Mouse (Mus musculus): ENCODE measurements around the gene Rps8.

Rps8 gene

DNA sequence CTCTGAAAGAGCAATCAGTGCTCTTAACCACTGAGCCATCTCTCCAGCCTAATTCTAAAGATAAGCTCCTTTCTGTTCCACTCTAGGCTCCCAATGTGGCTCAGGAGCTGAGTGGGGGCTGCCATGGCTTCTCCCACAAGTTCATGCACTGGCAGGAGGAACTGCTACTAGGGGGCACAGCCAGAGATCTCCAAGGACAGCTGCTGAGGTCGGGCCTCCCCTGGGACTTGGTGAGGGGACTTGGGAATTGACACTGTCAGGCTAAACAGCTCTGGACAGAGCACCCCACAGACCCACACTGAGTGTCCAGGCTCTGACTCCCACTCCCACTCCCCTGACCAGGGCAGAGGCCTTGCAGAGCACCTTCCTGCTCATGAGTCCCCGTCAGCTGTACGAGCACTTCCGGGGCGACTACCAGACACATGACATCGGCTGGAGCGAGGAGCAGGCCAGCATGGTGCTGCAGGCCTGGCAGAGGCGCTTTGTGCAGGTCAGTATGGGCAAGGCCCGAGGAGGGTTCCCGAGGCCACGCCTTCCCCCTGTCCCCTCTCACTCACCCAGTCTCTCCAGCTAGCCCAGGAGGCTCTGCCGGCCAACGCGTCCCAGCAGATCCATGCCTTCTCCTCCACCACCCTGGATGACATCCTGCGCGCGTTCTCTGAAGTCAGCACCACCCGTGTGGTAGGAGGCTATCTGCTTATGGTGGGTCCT is 48.1 kb downstream of the Rps8 start:
- ChIA-PET CTCF (interaction anchor here (0.6 to 5.6 kb wide), 12 partner anchors 12 to 342 kb away, joined by 3 to 31 read pairs (median 3); partner anchors contain the start of genes Btbd19 (in 1 of the 4) and Ptch2 (in 1 of the 4)), POLR2A (interaction anchor here in 3 of 4 experiments (0.6 to 69.1 kb wide), 18 partner anchors 8 to 548 kb away, joined by 3 to 3713 read pairs (median 4); partner anchors contain the start of genes Btbd19 (in 3 of the 3), Plk3 (in 2 of the 3), Hectd3 (in 1 of the 3) and Kif2c (in 1 of the 3))

DNA sequence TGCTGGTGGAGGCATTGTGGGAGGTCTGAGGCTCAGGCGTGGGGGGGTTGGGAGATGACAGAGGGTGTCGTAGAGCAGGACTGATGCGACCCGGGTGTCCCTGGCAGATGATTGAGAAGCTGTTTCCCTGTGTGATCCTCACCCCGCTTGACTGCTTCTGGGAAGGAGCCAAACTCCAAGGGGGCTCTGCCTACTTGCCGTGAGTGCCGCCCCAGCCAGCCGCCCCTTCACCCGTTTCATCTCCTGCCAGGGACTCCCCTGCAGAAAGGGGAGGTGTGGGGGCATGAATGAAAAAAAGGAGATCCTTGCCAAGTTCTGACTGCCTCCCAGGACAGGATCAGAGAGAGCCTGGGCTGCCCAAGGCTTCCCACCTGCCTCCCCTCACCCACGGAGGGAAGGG is 50.9 kb downstream of the Rps8 start:
- CTCF ChIA-PET, result interaction anchor here (0.5 to 5.6 kb wide), 17 partner anchors 8 to 881 kb away, joined by 3 to 31 read pairs (median 5); partner anchors contain the start of genes Plk3 (in 1 of the 4) and Ptch2 (in 1 of the 4)
- POLR2A ChIA-PET, result interaction anchor here (0.5 to 69.1 kb wide), 24 partner anchors 9 to 397 kb away, joined by 3 to 3713 read pairs (median 4); partner anchors contain the start of genes Ptch2 (in 3 of the 4), Btbd19 (in 2 of the 4), Plk3 (in 2 of the 4) and Tctex1d4 (in 2 of the 4)

DNA sequence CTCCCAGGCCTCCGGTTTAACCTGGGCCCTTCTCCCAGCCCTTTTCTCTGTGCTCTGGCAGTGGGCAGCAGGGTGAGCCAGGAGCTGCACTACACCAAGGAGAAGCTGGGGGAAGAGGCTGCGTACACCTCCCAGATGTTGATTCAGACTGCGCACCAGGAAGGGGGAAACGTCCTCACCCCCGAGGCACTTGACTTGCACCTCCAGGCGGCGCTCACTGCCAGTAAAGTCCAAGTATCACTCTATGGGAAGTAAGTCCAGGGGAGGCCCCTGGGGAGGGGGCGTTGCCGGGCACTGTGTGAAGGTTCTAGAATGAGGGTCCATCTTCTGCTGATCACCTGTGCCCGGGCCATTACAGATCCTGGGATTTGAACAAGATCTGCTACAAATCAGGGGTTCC is 51.4 kb downstream of the Rps8 start:
- CTCF ChIA-PET, result interaction anchor here (0.9 to 5.6 kb wide), 17 partner anchors 8 to 118 kb away, joined by 3 to 31 read pairs (median 5); partner anchors contain the start of genes Btbd19 (in 1 of the 4) and Plk3 (in 1 of the 4)

More for the DNA sequence above, 51.4 kb downstream of the Rps8 start:
- POLR2A ChIA-PET, result interaction anchor here (0.5 to 69.1 kb wide), 23 partner anchors 9 to 397 kb away, joined by 3 to 3713 read pairs (median 4); partner anchors contain the start of genes Plk3 (in 3 of the 4), Btbd19 (in 2 of the 4), Rps8 (in 2 of the 4) and Tctex1d4 (in 2 of the 4)
